In the genomic region with DNA sequence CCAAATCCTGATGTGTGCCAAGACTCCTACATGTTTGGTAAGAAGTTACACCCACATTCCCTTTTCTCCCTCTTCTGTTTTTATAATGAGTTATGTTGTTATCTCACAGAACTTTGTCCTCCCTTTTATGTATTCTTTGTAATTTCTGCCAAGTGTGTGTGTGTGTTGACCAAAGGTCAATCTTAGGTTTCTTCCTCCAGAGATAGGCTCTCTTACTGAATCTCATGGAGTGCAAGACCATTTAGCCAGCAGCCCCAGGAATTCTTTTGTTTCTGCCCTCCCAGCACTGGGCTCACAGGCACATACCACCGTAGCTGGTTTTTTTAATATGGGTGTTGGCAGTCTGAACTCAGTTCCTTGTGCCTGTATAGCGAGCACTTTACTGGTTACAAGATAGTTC, we compare ENCODE assay signal across 24 mouse cellular contexts.
DNase-seq lines count a peak whose midpoint lies in the region; ATAC-seq and TF ChIP-seq lines count a peak whose summit lies in the region.
"Had no signal": no experiment of that assay in that cellular context is flagged by ENCODE, and none has a peak within 500 bp of the region (broad histone marks: within the 10 kb centered on the region; RNA-seq: fewer than 3 reads in every experiment).

No protein-coding gene starts in this region.

- H3K27me3 ChIP-seq in heart, embryonic 10.5 days (ENCODE audit: insufficient read depth, poor library complexity, severe bottlenecking), result no peaks in the 10 kb centered on the region
- no peaks in the 10 kb centered on the region for H3K27me3 ChIP-seq in intestine, embryonic 16.5 days (replicated peaks; ENCODE audit: control insufficient read depth, insufficient read depth, low read length)
- H3K27me3 ChIP-seq in small intestine, adult 2 months (ENCODE audit: control insufficient read depth, insufficient read depth, low read length), result no peaks in the 10 kb centered on the region
- no peaks in the 10 kb centered on the region for H3K27me3 ChIP-seq in stomach, postnatal 0 days (ENCODE audit: control insufficient read depth, insufficient read depth, low read length)
- H3K27me3 ChIP-seq: CH12.LX; hindbrain, embryonic 13.5 days had no signal

- no peaks in the 10 kb centered on the region for H3K36me3 ChIP-seq in heart, embryonic 10.5 days
- no peaks in the 10 kb centered on the region for H3K36me3 ChIP-seq in intestine, embryonic 16.5 days (ENCODE audit: control insufficient read depth, insufficient read depth, low read length)
- no peaks in the 10 kb centered on the region for H3K36me3 ChIP-seq in small intestine, adult 2 months (ENCODE audit: control insufficient read depth, insufficient read depth, low read length)
- no peaks in the 10 kb centered on the region for H3K36me3 ChIP-seq in stomach, postnatal 0 days (ENCODE audit: control insufficient read depth, insufficient read depth, low read length)
- H3K36me3 ChIP-seq: forebrain, embryonic 10.5 days; G1E; hindbrain, embryonic 10.5 days; hindbrain, embryonic 13.5 days had no signal

- peak; percentile 94 for ATAC-seq in intestine, embryonic 16.5 days
- peak; percentile 82 for ATAC-seq in stomach, postnatal 0 days (ENCODE audit: low FRiP score, low TSS enrichment)
- ATAC-seq: forebrain, embryonic 14.5 days; hindbrain, embryonic 16.5 days; Patski had no signal

- no peak overlapping the region for H3K4me2 ChIP-seq in intestine, embryonic 16.5 days (ENCODE audit: low read depth, low read length)
- no peak overlapping the region for H3K4me2 ChIP-seq in stomach, postnatal 0 days (replicated peaks; ENCODE audit: low read depth)
- H3K4me2 ChIP-seq: heart, embryonic 11.5 days; hindbrain, embryonic 13.5 days had no signal

- H3K9me3 ChIP-seq in heart, embryonic 10.5 days, result no peaks in the 10 kb centered on the region
- H3K9me3 ChIP-seq in intestine, embryonic 16.5 days (ENCODE audit: control insufficient read depth, low read length), result no peaks in the 10 kb centered on the region
- H3K9me3 ChIP-seq in stomach, postnatal 0 days (ENCODE audit: control insufficient read depth, low read length), result no peaks in the 10 kb centered on the region
- H3K9me3 ChIP-seq: forebrain, embryonic 10.5 days; hindbrain, embryonic 10.5 days; hindbrain, embryonic 13.5 days had no signal

- H3K27ac ChIP-seq in heart, embryonic 10.5 days, result no peak overlapping the region
- H3K27ac ChIP-seq in intestine, embryonic 16.5 days (ENCODE audit: low read length), result peak overlapping the region; percentile 78
- peak overlapping the region; percentile 9; the same call in 1 of the 2 replicates for H3K27ac ChIP-seq in small intestine, adult 2 months (ENCODE audit: insufficient read depth, low read depth, low read length)
- H3K27ac ChIP-seq in stomach, postnatal 0 days (replicated peaks), result no peak overlapping the region
- H3K27ac ChIP-seq: forebrain, embryonic 10.5 days; heart, adult 2 months; hindbrain, embryonic 10.5 days; hindbrain, embryonic 13.5 days had no signal

- no peaks in the 10 kb centered on the region for H3K4me1 ChIP-seq in heart, embryonic 10.5 days
- no peaks in the 10 kb centered on the region for H3K4me1 ChIP-seq in intestine, embryonic 16.5 days (ENCODE audit: control insufficient read depth, insufficient read depth, low read length)
- H3K4me1 ChIP-seq in small intestine, adult 2 months (ENCODE audit: control insufficient read depth, insufficient read depth, insufficient read length, low read length), result peaks cover 10% of the 10 kb centered on the region; the same call in 1 of the 2 replicates
- no peaks in the 10 kb centered on the region for H3K4me1 ChIP-seq in stomach, postnatal 0 days (replicated peaks; ENCODE audit: control insufficient read depth, insufficient read depth)
- H3K4me1 ChIP-seq: hindbrain, embryonic 10.5 days; hindbrain, embryonic 13.5 days had no signal

- TF ChIP-seq POLR2A in small intestine, adult 2 months (IDR thresholded peaks at IDR 0.05; ENCODE audit: low read depth, low read length), result no peak

- H3K4me3 ChIP-seq in heart, embryonic 10.5 days, result no peak overlapping the region
- H3K4me3 ChIP-seq in intestine, embryonic 16.5 days (ENCODE audit: low read length), result no peak overlapping the region
- H3K4me3 ChIP-seq in small intestine, adult 2 months (ENCODE audit: low read depth, low read length), result no peak overlapping the region
- no peak overlapping the region for H3K4me3 ChIP-seq in stomach, postnatal 0 days (ENCODE audit: low read depth, low read length)
- H3K4me3 ChIP-seq: forebrain, embryonic 10.5 days; heart, adult 2 months; hindbrain, embryonic 10.5 days; hindbrain, embryonic 13.5 days had no signal

- DNase-seq in heart, embryonic 10.5 days (ENCODE audit: low spot score), result peak; percentile 68
- no peak for DNase-seq in heart, postnatal 36 days
- DNase-seq in stomach, postnatal 0 days (ENCODE audit: low spot score), result peak; percentile 26
- no peak for DNase-seq in lung, postnatal 10 days
- DNase-seq in retina, embryonic 14.5 days (ENCODE audit: low spot score), result no peak
- DNase-seq: adrenal gland, postnatal 10 days; adrenal gland, postnatal 36 days; B cell, adult 2 months; cerebellum, adult 18-20 months; cerebellum, adult 9-10 months; cerebellum, postnatal 14 days; gastrocnemius, postnatal 36 days; heart, adult 2 months had no signal

- WGBS in heart, embryonic 10.5 days, result 64% methylated on average over 2 of the region's 2 CpGs
- 32% methylated on average over 2 of the region's 2 CpGs for WGBS in intestine, embryonic 16.5 days
- WGBS in small intestine, adult 2 months, result 31% methylated on average over 2 of the region's 2 CpGs
- WGBS in stomach, postnatal 0 days, result 57% methylated on average over 2 of the region's 2 CpGs

- no peak for TF ChIP-seq EP300 in stomach, postnatal 0 days (optimal IDR thresholded peaks at IDR 0.05)

- no peak for TF ChIP-seq CTCF in small intestine, adult 2 months (IDR thresholded peaks at IDR 0.05; ENCODE audit: extremely low read depth, insufficient read length, insufficient replicate concordance, low read depth, low read length)
- no peak for TF ChIP-seq CTCF in stomach, postnatal 0 days (IDR thresholded peaks at IDR 0.05; ENCODE audit: low read depth)

- H3K9ac ChIP-seq in intestine, embryonic 16.5 days (ENCODE audit: low read depth, low read length), result no peak overlapping the region
- no peak overlapping the region for H3K9ac ChIP-seq in stomach, postnatal 0 days (ENCODE audit: low read length)
- H3K9ac ChIP-seq: hindbrain, embryonic 13.5 days had no signal

- intact Hi-C loops in heart, postnatal 36 days (cut with DNase I), result no loop called here

Comparison
In these comparisons a context has a peak if more than half of its experiments do, and no peak if none do; other contexts are left out.
1. DNase-seq: peak in heart, embryonic 10.5 days (single experiment) and stomach, postnatal 0 days (single experiment); none in heart, postnatal 36 days (0 of 2), lung, postnatal 10 days (single experiment) and retina, embryonic 14.5 days (single experiment).
2. H3K27ac ChIP-seq: peak in intestine, embryonic 16.5 days (single experiment) and small intestine, adult 2 months (single experiment); none in heart, embryonic 10.5 days (single experiment) and stomach, postnatal 0 days (single experiment).